Mouse (Mus musculus) cortical plate, adult 2 months (tissue): ENCODE results near the gene Gm7978. TPM values are rescaled to one million over a fixed set of nuclear protein-coding genes. Genes with fewer than 3 reads are reported as not detected.
"Not testable (repeated sequence)": the region's sequence is repeated elsewhere in the genome, so short reads cannot be mapped to it uniquely, and the experiment has no call there.

Experiments used
- H3K27ac ChIP-seq: fragments of 200-500 bp; 2 replicates; pipeline ENCODE4 v1.5.1; 2012; ENCODE audit warnings: low read length, control low read depth, inconsistent platforms; ENCODE audit not compliant: insufficient read depth
- H3K4me1 ChIP-seq: fragments of 200-500 bp; 2 replicates; pipeline ENCODE4 v1.6.1; 2011; ENCODE audit warnings: low read length; ENCODE audit not compliant: control insufficient read depth, insufficient read depth
- H3K4me3 ChIP-seq: fragments of 200-500 bp; 2 replicates; pipeline ENCODE4 v1.5.1; 2011; ENCODE audit warnings: mild to moderate bottlenecking, low read length, control low read depth; ENCODE audit not compliant: insufficient read depth
- polyA plus RNA-seq: library from polyadenylated mRNA; depleted of rRNA; stranded (reverse); fragments of >200 nt; gene quantifications from 2 replicates; pipeline ENCODE4 v1.2.3, GENCODE M21; 2012; rRNA removed

Gm7978 gene
- not detected in 2 replicates for polyA plus RNA-seq

- H3K4me3 ChIP-seq, H3K27ac ChIP-seq, H3K4me1 ChIP-seq: not testable (repeated sequence)
Observed at GRCm38 (mm10) chr5:95736073-95736472, at the start of gene Gm7978. TSS of gene Gm7978 (minus strand) at chr5:95736173.

DNA sequence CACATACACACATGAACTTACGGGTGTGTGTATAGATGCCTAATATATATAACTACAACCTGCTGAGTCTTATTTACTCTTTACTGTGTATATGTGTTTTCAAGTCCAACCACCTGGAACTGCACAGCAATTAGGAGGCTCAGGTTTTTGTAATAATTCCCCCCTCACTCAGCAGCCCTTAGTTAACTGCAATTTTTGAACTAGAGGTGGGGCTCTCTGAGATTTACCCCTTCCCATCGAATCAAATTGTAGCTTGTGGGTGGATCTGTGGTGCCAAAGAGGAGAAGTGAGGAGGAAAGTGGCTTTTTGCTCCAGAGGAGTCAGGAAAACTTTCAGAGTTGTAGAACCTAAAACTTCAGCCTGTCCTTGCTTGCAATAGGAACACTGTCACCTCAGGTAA is 39.7 kb upstream of the Gm7978 start, which contains the start of gene E330014E10Rik:
E330014E10Rik (plus strand) TSS at position 301 of the 400 bp plus-strand sequence.
- not testable (repeated sequence) for H3K27ac ChIP-seq, H3K4me1 ChIP-seq, H3K4me3 ChIP-seq

GRCm38 (mm10) chr5:95741714-95742113 is 5.7 kb upstream of the Gm7978 start, which contains the start of gene Gm7982:
TSS of gene Gm7982 (plus strand) at chr5:95742014.
- H3K4me3 ChIP-seq, H3K4me1 ChIP-seq, H3K27ac ChIP-seq: not testable (repeated sequence)

Other genes starting within 250 kb of the Gm7978 start
- not detected in 2 replicates for gene Gm3286, start 225.4 kb downstream of the Gm7978 start, polyA plus RNA-seq
- gene Gm7971, start 141.3 kb downstream of the Gm7978 start, polyA plus RNA-seq = not detected in 2 replicates
- gene Gm7982, start 5.8 kb upstream of the Gm7978 start, polyA plus RNA-seq = not detected in 2 replicates
- not detected in 2 replicates for gene E330014E10Rik, start 39.8 kb upstream of the Gm7978 start, polyA plus RNA-seq
- 0.08 TPM in 1 of 2 replicates, not detected in the other for gene Cxcl13, start 220.8 kb upstream of the Gm7978 start, polyA plus RNA-seq